Mouse (Mus musculus): ENCODE measurements around the gene Mief2.

The Mief2 gene

GRCm38 (mm10) chr11:60719263-60719662 is 8.9 kb upstream of the Mief2 start:
- no peak for DNase-seq (ENCODE audit: low spot score)

- no peak for DNase-seq (ENCODE audit: low spot score)
Measured at GRCm38 (mm10) chr11:60726601-60727391, 1.4 kb upstream of the Mief2 start, which contains the start of gene Flii. Flii (minus strand) TSS chr11:60727263.

- no peak for DNase-seq (ENCODE audit: low spot score)
Measured at GRCm38 (mm10) chr11:60727392-60728140, 632 bp upstream of the Mief2 start.

- no peak for DNase-seq (ENCODE audit: low spot score)
Measured at GRCm38 (mm10) chr11:60729217-60729641, 1.0 kb downstream of the Mief2 start.

GRCm38 (mm10) chr11:60730169-60730568 is 2.0 kb downstream of the Mief2 start:
- DNase-seq (ENCODE audit: low spot score) = no peak

- DNase-seq (ENCODE audit: low spot score) = no peak
Measured at GRCm38 (mm10) chr11:60731251-60731650, 3.1 kb downstream of the Mief2 start.

- no peak for DNase-seq (ENCODE audit: low spot score)
Measured at GRCm38 (mm10) chr11:60734206-60734605, 6.0 kb downstream of the Mief2 start.

GRCm38 (mm10) chr11:60735191-60735590 is 7.0 kb downstream of the Mief2 start:
- DNase-seq (ENCODE audit: low spot score) = no peak

GRCm38 (mm10) chr11:60736491-60736890 is 8.3 kb downstream of the Mief2 start:
- DNase-seq (ENCODE audit: low spot score) = no peak

- no peak for DNase-seq (ENCODE audit: low spot score)
Measured at GRCm38 (mm10) chr11:60737450-60737849, 9.3 kb downstream of the Mief2 start.

- DNase-seq (ENCODE audit: low spot score) = no peak
Measured at GRCm38 (mm10) chr11:60740321-60740720, 12.1 kb downstream of the Mief2 start.

- no peak for DNase-seq (ENCODE audit: low spot score)
Measured at GRCm38 (mm10) chr11:60755570-60755969, 27.4 kb downstream of the Mief2 start.

- DNase-seq (ENCODE audit: low spot score) = no peak
Measured at GRCm38 (mm10) chr11:60761681-60762080, 33.5 kb downstream of the Mief2 start.

- DNase-seq (ENCODE audit: low spot score) = no peak
Measured at GRCm38 (mm10) chr11:60766969-60767368, 38.8 kb downstream of the Mief2 start.

GRCm38 (mm10) chr11:60769322-60769721 is 41.1 kb downstream of the Mief2 start:
- DNase-seq (ENCODE audit: low spot score) = no peak

- DNase-seq (ENCODE audit: low spot score) = no peak
Measured at GRCm38 (mm10) chr11:60770776-60771175, 42.6 kb downstream of the Mief2 start.

GRCm38 (mm10) chr11:60772161-60772560 is 44.0 kb downstream of the Mief2 start:
- DNase-seq (ENCODE audit: low spot score) = no peak

GRCm38 (mm10) chr11:60774158-60774689 is 46.0 kb downstream of the Mief2 start:
- DNase-seq (ENCODE audit: low spot score) = no peak

GRCm38 (mm10) chr11:60774841-60775240 is 46.6 kb downstream of the Mief2 start:
- DNase-seq (ENCODE audit: low spot score) = no peak

GRCm38 (mm10) chr11:60775578-60775977 is 47.4 kb downstream of the Mief2 start:
- DNase-seq (ENCODE audit: low spot score) = no peak

GRCm38 (mm10) chr11:60776107-60776828 is 48.1 kb downstream of the Mief2 start:
- no peak for DNase-seq (ENCODE audit: low spot score)

Measured in layer of hippocampus, adult 9-10 months (tissue).